Mouse (Mus musculus) lung, postnatal 0 days (tissue): ENCODE results near the gene Cdkn1a.

Experiments
- CTCF ChIP-seq: IDR thresholded peaks from 2 replicates; pipeline ENCODE4 v1.5.1; 2016; ENCODE audit warnings: antibody characterized with exemption, mild to moderate bottlenecking
- EP300 ChIP-seq: IDR thresholded peaks from 2 replicates; pipeline ENCODE4 v1.6.1; 2016; ENCODE audit warnings: antibody characterized with exemption, mild to moderate bottlenecking, control low read depth

DNA sequence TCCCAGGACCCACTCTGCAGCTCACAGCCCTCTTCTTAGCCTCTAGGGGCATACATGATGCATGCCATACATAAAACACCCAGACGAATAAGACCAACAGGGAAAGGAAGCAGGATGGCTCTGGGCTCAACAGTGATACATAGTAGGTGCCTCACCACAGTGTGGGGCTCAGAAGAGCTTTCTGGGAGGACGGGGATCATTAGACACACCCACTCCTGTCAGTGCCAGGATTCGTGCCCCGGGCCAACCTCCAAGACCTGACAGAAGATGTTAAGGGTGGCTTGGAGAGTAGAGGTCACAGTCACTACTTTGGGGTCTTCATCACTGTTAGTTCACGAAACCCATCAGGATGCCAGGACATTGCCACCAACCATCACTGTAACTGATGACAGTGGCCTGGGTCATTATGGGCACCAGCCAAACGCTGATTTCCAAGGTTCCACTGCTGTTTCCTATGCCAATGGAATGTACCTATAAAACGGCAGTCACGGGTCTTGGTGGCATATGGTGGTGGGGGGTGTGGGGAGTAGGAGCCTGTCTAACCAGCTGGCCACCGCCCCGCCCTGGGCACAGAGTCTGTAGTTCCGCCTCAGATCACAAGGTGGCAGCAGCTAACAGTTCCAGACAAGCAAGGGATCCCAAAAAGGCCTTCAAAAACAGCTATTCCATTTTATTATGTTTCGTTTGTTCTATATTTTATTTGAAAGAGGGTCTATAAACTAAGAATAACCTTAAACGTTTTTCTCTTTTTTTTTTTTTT, 41.8 kb upstream of the Cdkn1a start:
- TF ChIP-seq CTCF (peak; percentile 91), EP300 (no peak)
